Mouse (Mus musculus) left cerebral cortex, postnatal 36 days (tissue): ENCODE measurements around the gene B3gnt6. TPM values are rescaled to one million over a fixed set of nuclear protein-coding genes. Genes with fewer than 3 reads are reported as not detected.

Experiments
- DNase-seq, 2 experiments: peaks; one replicate each; pipeline ENCODE4 v3.0.0; 2021 to 2022; ENCODE audit warnings: low spot score in 2 of 2, mixed read lengths in 1 of 2
- intact Hi-C: fragments of 180-260 bp; cut with DNase I; formaldehyde crosslinking; loops from one replicate; pipeline ENCODE4 v1.15.1; 2025
- total RNA-seq, 2 experiments: library from RNA; stranded (reverse); gene quantifications; 2 replicates each; pipeline ENCODE4 v1.2.3; 2021

The B3gnt6 gene
- total RNA-seq, 2 experiments from 2014 or later = 0.35 to 0.50 TPM

DNA sequence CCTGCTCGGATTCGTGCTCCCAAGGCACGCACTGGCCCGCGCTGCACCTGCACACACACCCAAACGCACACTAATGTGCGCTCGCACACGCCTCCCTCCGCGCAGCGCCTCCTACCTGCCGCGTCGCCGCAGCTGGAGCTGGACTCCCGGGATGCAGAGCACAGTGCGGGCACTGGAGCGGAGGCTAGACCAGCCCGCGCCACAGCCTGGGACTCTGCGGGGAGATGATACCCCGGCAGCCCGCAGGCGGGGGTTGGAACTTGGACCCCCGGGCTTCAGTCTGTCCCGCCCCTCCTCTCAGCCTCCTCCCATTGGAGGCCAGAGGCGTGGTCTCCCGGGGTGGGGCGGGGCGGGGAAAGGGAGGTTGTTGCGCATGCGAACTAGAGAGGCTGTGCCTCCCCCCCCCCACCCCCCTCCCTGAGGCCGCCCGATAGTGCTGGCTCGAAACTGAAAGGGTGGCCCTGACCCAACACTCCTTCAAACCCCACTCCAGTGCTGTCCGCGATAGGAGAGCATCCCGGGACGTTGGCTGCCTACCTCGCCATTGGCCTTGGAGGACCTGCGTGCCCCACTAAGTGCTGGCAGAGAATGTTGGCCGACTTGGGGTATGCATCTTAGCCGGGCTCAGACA lies 21.2 kb downstream of the B3gnt6 start, which contains the start of gene Capn5:
Gene Capn5 (minus strand): TSS at position 346 of the 631 bp plus-strand sequence.
- intact Hi-C loops = no loop called here
- peak; percentile 49 to 67 for DNase-seq

DNA sequence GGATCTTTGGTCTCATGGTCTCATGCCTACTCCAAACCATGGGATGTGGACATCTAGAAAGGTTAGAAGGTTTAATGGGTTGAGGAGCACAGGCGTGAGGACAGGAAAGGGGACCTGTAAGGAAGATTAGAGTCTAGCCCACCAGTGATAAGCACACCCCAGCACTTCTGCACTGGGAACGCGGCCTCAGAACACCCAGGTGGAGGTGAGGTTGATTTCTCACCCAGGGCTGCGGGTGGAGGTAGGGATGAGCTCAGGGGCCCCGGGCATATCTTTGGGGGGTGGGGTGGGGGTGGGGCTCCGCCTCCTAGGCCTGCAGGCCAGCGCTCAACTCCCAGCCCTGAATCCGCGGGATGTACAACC lies 21.7 kb downstream of the B3gnt6 start:
- DNase-seq = no peak
- intact Hi-C loops = no loop called here

DNA sequence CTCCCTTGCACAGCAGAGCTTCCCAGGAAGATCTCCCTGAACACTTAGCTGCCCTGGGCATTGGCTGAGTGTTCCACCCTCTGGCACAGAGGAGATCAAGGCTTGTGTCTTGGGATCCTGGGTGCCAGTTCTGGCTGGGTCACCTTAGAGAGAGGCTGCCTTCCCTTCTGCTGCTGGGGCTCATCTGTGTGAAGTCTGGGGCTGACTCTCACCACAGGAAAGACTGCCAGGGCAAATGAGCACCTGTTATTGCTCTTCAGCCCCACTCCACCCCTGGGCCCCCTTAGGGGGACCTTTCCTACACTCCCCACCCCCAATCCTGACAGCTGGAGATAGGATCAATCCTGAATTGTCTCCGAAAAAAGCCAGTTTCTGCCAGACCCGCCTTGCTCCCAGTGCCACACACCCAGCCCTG lies 22.2 kb downstream of the B3gnt6 start:
- intact Hi-C loops = no loop called here
- no peak for DNase-seq

DNA sequence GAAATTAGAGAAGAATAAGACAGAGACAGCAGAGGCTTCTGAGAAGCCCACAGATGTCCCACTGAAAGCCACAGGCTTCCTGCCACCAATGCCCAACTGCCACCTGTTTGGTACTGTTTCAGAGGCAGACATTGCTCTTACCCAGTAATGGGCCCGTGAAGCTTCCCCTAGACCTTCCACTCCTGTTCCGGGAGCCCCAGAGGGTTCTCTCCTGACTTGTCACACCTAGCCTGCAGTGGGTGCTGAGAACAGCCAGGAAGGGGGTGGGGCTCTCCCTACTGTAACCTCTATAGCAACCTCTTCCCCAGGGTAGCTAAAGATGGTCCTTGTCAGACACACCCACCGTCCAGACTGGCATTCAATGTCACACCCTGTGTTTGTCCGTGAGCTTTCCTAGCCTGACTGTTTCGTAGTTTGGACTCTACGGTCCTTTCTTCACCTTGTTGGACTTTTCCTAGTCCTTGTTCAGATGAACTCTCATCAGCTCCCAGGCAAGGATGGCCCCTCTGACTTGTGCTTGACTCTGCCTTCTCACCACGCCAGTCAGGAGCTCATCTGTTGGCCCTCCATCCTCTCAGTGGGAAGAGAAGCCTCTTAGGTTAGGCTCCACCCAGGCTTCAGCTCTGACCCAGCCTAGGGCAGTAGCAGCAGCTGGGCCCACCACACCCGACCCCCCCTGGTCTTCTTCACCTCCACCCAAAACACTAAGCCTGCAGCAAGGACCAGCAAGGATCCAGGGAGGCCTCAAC lies 22.8 kb downstream of the B3gnt6 start:
- intact Hi-C loops = no loop called here
- no peak for DNase-seq

DNA sequence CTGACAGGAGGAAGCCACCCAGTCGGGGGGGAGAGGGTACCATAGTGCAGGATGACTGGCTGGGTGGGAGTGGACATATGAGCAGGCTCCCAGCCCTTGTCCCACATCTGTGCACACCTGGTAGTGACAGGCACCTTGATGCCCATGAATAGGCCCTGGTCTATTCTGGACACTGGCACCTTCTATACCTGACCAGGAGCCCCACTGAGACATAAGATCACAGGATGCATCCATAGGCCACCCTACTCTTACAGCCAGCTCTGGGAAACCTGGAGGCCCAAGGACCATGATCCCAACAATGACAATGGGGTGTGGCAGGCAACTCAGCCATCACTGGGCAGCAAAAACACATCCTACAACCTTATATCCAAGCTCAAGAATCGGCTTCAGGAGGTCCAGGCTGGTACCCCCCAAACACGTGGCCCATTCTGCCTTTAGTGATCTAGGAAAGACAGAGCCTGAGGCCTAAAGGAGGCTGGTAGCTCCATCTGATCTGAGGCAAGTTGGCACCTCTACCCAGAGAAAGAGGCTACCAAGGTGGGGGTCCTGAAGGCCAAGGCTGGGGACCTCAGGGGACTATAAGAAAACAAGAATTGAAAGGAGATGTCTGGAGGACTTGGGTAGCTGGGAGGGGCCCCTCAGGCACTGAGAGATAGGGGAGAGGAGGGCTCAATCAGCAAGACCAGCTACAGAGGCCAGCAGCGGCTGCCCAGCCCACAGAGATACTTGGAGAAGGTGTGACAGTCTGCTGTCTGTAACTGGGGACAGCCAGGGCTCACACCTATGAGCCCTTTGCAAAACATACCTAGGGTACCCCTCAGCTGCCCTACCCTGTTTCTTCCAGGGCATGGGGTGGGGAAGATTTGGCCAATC lies 24.2 kb downstream of the B3gnt6 start:
- intact Hi-C loops = no loop called here
- no peak for DNase-seq

DNA sequence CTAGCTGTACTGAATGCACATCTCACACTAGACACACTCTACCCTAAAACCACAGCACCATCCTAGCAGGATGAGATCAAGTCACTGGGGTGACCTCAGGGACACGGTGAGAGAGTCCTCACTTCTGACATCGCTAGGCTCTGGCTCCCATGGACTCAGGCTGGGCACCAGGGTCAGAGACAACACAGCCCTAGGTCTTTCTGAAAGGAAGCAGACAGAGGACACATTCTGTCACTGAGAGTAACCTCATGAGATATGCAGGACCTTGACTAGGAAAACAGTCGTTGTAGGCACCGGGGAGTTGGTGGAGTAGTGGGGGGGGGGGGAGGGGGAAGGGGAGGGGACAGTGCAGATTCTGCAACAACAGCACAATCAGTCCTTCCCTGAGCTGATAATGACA lies 25.9 kb downstream of the B3gnt6 start:
- intact Hi-C loops = no loop called here

DNA sequence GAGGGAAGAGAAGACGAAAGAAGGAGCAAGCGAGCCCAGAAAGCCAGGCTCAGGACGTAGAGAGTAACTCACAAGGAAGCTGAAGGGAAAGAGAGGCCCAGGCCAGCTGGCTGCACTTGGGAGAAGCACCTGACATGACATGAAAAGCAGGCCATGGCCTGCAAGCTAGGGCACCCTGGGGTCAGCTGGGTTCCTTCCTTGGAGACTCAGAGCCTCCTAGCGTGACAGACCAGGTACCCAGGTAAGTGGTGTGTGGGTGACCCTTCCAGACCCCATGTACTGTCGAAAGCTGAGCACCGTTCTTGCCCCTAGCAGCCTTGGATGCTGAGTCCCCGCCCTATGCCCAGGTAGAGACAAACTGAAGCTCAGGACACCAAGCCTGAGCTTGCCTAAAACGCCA lies 26.6 kb downstream of the B3gnt6 start:
- intact Hi-C loops = no loop called here
- no peak for DNase-seq

More for the DNA sequence above, 25.9 kb downstream of the B3gnt6 start:
- no peak for DNase-seq

DNA sequence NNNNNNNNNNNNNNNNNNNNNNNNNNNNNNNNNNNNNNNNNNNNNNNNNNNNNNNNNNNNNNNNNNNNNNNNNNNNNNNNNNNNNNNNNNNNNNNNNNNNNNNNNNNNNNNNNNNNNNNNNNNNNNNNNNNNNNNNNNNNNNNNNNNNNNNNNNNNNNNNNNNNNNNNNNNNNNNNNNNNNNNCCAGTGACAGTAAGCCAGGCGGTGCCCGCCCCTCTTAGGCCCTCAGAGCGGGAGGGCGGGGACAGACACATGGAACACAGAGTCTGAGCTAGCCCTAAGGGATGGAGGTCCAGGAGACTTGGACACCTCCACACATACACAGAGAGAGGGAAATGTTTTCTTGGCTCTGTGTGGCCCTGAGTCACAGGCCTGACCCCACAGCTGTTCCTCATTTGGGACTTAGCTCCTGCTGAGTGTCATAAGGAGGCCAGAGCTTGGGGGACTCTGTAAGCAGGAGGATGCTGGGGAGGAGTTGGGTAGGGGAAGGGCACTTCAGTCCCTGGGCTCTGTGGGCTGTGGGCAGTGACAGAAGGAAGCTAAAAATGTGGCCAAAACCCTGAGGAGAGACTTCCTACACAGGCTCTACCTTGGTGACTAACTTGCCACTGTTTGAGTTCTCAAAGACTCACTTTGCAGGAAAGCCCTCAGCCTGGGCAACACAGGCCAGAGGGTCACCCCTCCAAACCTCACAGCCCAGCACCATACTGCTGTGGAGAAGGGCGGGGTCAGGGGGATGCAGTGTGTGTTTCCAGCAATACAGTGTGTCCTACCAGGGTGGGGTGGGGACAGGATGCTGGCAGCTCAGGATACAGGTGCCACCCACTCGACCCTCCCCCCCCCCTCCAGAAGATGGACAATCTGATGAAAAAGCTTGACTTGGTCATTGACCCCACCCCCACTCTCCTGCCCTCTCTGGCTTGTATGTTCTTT lies 27.9 kb downstream of the B3gnt6 start:
- intact Hi-C loops = no loop called here
- peak; percentile 29 to 31 for DNase-seq

DNA sequence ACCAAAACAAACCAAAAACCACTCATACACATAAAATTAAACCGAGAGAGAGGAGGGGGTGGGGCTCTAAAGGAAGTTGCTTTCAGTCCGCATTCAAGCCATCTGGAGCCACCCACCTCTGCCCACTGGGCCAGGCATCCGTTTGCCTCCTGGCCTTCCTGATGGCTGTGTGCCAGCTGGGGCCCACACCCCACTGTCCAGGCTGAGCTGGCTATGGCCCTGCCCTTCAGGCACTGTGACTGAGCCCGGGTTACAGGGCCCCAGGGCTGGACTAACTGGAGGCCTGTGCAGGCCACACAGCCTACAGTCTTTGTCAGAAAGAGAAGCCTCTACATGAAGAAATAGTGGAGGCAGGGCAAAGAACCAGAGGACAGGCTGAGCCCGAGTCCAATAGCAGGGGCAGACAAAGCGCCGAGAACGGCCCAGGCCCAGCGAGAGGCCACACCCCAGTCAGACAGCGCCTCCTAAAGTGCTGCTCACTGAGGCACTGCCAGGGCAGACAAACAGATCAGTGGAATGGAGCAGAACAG lies 34.2 kb downstream of the B3gnt6 start:
- no peak for DNase-seq
- intact Hi-C loops = no loop called here

DNA sequence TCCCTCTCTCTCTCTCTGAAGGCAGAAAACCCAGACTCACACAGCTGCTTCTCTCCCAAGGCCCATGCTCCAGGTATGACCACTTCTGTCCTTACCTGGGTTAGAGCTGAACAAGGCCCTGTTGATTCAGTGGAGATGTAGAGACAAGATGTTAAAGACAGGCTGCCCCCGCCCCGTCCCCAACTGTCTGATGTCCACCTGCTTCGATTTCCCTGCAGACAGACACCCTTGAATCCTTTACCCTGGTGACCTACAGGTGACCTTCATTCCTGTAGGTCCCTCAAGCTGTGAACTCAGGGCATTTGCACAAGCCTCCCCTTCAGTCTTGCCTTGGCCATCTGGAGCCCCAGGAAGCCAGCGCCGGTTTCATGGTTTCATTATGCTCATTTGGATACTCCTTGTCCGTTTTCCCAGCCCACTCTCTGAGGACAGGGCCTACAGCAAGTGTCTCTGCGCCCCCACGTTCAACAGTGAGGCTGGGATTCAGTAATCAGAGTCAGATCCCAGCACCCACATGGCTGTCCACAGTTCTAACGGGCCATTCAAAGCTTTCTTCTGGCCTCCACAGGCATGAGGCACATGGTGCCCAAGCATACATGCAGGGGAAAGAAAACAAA lies 34.8 kb downstream of the B3gnt6 start:
- intact Hi-C loops = no loop called here

DNA sequence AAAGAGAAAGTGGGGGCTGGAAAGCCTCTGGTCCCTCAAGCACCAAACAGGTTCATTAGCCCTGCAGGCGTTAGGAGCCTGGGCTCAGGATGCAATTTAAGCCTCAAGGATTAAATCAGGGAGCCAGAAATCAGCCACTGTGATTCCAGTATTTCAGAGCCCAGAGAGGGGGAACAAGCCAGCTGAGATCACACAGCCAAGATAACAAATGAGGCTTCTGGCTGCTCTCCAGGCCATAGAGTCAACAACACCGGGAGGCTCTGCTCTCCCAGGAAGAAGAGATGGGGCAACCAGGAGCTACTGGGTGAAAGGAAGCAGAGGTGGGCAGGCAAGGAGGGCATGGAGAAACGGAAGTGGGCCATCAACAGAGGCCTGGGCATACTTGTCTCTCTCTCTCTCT lies 35.6 kb downstream of the B3gnt6 start:
- no peak for DNase-seq

More for the DNA sequence above, 34.8 kb downstream of the B3gnt6 start:
- no peak for DNase-seq

DNA sequence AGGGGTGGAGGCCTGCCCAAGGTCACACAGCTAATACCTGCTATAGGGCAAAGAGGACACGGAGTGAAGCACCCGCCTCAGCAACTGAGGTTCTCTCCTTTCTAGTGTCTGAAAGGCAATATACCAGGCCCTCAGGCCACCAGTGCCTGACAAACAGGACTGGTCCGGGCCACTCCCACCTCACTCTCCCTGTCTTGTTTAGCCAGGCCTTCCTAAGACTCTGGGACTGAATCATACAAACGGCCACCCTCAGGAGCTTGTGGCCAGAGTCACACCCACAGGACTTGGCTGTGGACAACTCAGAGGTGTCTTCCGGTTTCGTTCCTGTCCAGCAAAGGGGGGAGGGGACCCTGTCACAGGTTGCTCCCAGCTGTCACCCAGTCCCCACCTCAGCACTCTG lies 37.0 kb downstream of the B3gnt6 start:
- DNase-seq = no peak
- intact Hi-C loops = no loop called here

More for the DNA sequence above, 35.6 kb downstream of the B3gnt6 start:
- intact Hi-C loops = no loop called here

DNA sequence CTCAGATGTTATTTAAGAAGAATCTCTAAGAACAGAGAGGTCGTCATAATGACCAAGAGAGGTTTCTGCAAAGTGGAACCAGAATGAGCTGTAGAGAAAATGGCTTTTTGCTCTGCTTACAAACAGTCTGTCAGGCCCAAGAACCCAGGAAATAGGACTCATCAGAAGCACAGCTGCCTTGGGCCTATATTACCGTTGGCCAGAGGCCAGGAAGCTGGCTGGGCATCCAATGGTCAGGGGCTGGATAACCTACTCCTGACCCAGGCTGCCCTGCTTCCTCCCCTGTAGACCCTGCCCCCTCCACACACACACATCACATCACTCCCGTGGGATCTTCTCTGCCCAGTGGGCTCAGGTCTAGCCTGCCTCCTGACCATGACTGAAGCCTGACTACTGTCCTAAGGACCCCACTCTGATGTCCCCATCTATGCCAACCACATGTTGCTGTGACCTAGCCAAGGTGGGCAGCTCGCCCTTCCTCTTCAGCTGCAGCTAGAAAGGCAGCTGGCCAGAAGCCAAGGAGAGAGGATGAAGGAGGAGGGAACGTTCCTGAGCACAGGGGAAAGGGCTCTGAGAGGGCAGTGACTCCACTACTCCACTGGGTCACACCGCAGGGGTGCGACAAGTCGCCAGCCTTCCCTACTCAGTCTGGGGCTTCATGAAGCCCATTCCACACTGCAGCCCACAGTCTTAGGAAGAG lies 39.1 kb downstream of the B3gnt6 start:
- intact Hi-C loops = no loop called here
- no peak for DNase-seq

DNA sequence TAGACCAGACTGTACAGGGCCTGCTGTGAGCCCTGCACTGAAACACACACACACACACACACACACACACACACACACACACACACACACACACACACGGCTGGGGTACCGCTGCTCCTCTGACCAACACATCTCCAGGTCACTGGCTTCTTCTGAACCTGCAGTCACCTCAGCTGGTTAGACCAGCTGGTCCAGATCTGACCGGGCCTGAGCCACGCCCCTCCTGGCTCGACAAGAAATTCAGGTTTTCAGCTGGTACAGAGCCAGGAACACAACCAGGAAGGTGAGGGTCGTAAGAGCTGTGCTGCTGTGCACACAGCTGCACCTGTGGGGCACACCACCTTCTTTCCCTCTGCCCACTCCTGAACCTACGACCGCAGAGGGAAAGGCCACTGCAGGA lies 40.8 kb downstream of the B3gnt6 start:
- DNase-seq = no peak
- intact Hi-C loops = loop anchor here (5.0 to 10.0 kb wide), 2 partner anchors 34 to 276 kb away; no protein-coding TSS in a partner anchor

DNA sequence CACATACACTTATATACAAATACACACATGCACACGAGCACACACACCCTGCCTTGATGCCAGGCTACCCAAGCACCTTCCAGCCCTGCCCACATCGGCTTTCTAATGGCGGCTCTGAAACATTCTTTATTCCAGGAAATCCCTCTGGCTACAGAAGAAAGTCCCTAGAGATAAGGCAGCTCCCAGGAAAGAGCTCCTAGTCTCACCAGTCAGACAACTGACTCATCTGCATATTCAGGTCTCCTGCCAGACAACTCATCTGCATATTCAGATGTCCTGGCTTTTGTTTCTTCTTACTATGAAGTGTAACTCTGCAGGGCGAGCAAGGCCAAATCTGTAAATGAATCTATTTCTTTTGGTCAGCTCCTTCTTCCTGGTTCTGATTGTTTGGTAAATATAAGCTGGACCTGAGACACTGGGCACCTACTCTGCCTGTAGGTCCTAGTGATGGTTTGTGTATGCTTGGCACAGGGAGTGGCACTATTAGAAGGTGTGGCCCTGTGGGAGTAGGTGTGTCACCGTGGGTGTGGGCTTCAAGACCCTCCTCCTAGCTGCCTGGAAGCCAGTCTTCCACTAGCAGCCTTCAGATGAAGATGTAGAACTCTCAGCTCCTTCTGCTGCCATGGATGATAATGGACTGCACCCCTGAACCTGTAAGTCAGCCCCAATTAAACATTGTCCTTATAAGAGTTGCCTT lies 41.5 kb downstream of the B3gnt6 start:
- DNase-seq = no peak
- intact Hi-C loops = loop anchor here (5.0 to 10.0 kb wide), 2 partner anchors 35 to 277 kb away; no protein-coding TSS in a partner anchor

DNA sequence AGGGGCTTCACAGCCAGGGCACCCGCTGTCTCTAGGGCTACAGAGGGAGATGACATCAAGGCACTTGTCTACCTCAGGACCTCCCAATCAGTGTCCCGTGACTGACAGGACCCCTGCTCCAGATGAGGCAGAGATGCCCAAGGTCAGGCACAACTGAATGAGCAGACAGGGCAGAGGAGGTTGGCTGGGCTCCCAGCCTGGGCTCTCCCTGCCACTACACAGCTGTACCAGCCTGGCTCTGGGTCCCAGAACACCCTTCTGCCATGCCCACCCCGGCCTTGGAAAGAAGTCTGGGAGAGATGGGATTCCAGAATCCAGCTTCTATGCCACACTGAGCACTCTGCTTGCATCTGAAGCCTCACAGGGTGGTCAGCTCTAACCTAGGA lies 43.0 kb downstream of the B3gnt6 start:
- no peak for DNase-seq
- intact Hi-C loops = loop anchor here (5.0 to 10.0 kb wide), 2 partner anchors 36 to 279 kb away; no protein-coding TSS in a partner anchor
